Mouse (Mus musculus) c-Kit-positive CD71-negative TER-119-negative erythroid progenitor cells, embryonic 14.5 days (primary cell): ENCODE measurements around the gene Ptcd2.

Experiments
- DNase-seq: peaks from one replicate; pipeline ENCODE4 v3.0.0-alpha.2; 2013; ENCODE audit warnings: low read depth

Ptcd2 gene

GRCm38 (mm10) chr13:99304365-99304764, 40.1 kb downstream of the Ptcd2 start:
- DNase-seq = no peak

GRCm38 (mm10) chr13:99303846-99304245, 40.7 kb downstream of the Ptcd2 start:
- no peak for DNase-seq

GRCm38 (mm10) chr13:99299921-99300320, 44.6 kb downstream of the Ptcd2 start:
- DNase-seq = no peak

- no peak for DNase-seq
These were observed 50.3 kb downstream of the Ptcd2 start for GRCm38 (mm10) chr13:99294176-99294575.

- DNase-seq = no peak
These were observed 53.7 kb downstream of the Ptcd2 start for GRCm38 (mm10) chr13:99290766-99291165.

GRCm38 (mm10) chr13:99287786-99288185, 56.7 kb downstream of the Ptcd2 start:
- no peak for DNase-seq

GRCm38 (mm10) chr13:99287207-99287606, 57.3 kb downstream of the Ptcd2 start:
- no peak for DNase-seq

- no peak for DNase-seq
These were observed 59.3 kb downstream of the Ptcd2 start for GRCm38 (mm10) chr13:99285241-99285640.

GRCm38 (mm10) chr13:99284400-99285160, 59.9 kb downstream of the Ptcd2 start:
- DNase-seq = no peak

GRCm38 (mm10) chr13:99283916-99284315, 60.6 kb downstream of the Ptcd2 start:
- DNase-seq = no peak

GRCm38 (mm10) chr13:99282961-99283360, 61.5 kb downstream of the Ptcd2 start:
- no peak for DNase-seq

GRCm38 (mm10) chr13:99279351-99279750, 65.2 kb downstream of the Ptcd2 start:
- DNase-seq = no peak

GRCm38 (mm10) chr13:99278511-99278910, 66.0 kb downstream of the Ptcd2 start:
- no peak for DNase-seq

GRCm38 (mm10) chr13:99277521-99277920, 67.0 kb downstream of the Ptcd2 start:
- DNase-seq = no peak

GRCm38 (mm10) chr13:99272046-99272445, 72.5 kb downstream of the Ptcd2 start:
- no peak for DNase-seq
